Mouse (Mus musculus) heart, embryonic 13.5 days (tissue): ENCODE results near the gene Phactr1. TPM values are rescaled to one million over a fixed set of nuclear protein-coding genes. Genes with fewer than 3 reads are reported as not detected.

Experiments used
- ATAC-seq: fragments of 200-750 bp; cut with Nextera tagmentation; 2 replicates; pipeline ENCODE4 v1.8.0; 2017; ENCODE audit warnings: moderate TSS enrichment; ENCODE audit not compliant: insufficient number of reproducible peaks, low FRiP score, low TSS enrichment; ENCODE audit errors: extremely low read depth
- H3K27ac ChIP-seq: fragments of 300-500 bp; sonication (generic); replicated peaks from 2 replicates; pipeline ENCODE4 v1.5.1; 2015; ENCODE audit warnings: moderate library complexity, mild to moderate bottlenecking, inconsistent platforms
- H3K27me3 ChIP-seq: fragments of 300-500 bp; sonication (generic); replicated peaks from 2 replicates; pipeline ENCODE4 v1.6.1; 2015; ENCODE audit warnings: mild to moderate bottlenecking, inconsistent platforms
- H3K36me3 ChIP-seq: fragments of 300-500 bp; sonication (generic); 2 replicates; pipeline ENCODE4 v1.6.1; 2015; ENCODE audit warnings: mild to moderate bottlenecking, inconsistent platforms
- H3K4me1 ChIP-seq: fragments of 300-500 bp; sonication (generic); 2 replicates; pipeline ENCODE4 v1.6.1; 2015; ENCODE audit warnings: inconsistent platforms
- H3K4me2 ChIP-seq: fragments of 300-500 bp; sonication (generic); 2 replicates; pipeline ENCODE4 v1.6.1; 2015; ENCODE audit warnings: inconsistent platforms, mild to moderate bottlenecking, moderate library complexity
- H3K4me3 ChIP-seq: fragments of 300-500 bp; sonication (generic); 2 replicates; pipeline ENCODE4 v1.5.1; 2015; ENCODE audit warnings: moderate library complexity, mild to moderate bottlenecking, inconsistent platforms
- H3K9ac ChIP-seq: fragments of 300-500 bp; sonication (generic); 2 replicates; pipeline ENCODE4 v1.6.1; 2015; ENCODE audit warnings: inconsistent platforms, mild to moderate bottlenecking, moderate library complexity
- H3K9me3 ChIP-seq: fragments of 300-500 bp; sonication (generic); 2 replicates; pipeline ENCODE4 v1.6.1; 2016; ENCODE audit warnings: inconsistent platforms
- WGBS: fragments of 180-500 bp; shearing (Covaris S2); methylation state at CpG from one replicate; pipeline ENCODE4 v1.1.7; 2015; ENCODE audit warnings: mixed read lengths; 5-methylcytosine and 5-hydroxymethylcytosine counted together
- polyA plus RNA-seq: library from polyadenylated mRNA; unstranded; fragments of >200 nt; fragmentation: Nextera tagmentation; extraction: Ambion mirVana; gene quantifications from 2 replicates; pipeline ENCODE4 v1.2.1, GENCODE M21; 2015

Phactr1 gene
- polyA plus RNA-seq, 1 experiment from 2014 or later: 5.2 TPM

DNA sequence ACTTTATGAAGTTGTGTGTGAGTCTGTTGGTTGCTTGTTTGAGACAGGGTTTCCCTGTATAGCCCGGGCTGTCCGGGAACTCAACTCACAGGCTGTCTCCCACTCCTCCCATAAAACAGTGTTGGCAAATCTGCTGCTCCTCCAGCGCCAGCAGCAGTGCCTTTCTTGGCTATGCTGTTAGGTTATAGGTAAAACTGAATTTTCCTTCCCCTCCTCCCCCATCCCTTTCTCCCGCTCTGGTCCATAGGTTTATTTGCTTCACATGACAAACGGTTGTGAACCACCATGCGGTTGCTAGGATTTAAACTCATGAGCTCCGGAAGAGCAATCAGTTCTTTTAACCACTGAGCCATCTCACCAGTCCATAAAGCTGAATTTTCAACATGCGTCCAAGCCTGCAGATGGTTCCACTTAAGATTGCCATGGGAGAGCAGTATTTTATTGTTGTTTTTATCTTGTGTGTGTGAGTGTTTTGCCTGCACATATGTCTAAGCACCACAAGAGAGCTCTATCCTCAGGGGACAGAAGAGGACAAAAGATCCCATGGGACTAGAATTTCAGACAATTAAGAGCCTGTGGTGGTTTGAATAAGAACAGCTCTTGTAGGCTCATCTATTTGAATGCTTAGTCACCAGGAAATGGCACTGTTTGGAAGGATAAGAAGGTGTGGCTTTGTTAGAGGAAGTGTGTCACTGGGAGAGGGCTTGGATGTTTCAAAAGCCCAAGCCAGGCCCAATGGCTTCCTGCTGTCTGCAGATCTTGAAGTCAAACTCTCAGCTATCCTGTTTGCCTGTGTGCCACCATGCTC, 503.0 kb downstream of the Phactr1 start:
- H3K36me3 ChIP-seq: no peaks in the 10 kb centered on the region
- peak overlapping the region; percentile 44 for H3K4me3 ChIP-seq
- no peak for ATAC-seq
- peaks cover 30% of the 10 kb centered on the region for H3K4me1 ChIP-seq
- peak overlapping the region; percentile 63 for H3K4me2 ChIP-seq
- H3K27me3 ChIP-seq: peaks cover 10% of the 10 kb centered on the region
- H3K27ac ChIP-seq: peak overlapping the region; percentile 48
- H3K9ac ChIP-seq: peak overlapping the region; percentile 62
- 52% methylated on average over 8 of the region's 8 CpGs for WGBS
- H3K9me3 ChIP-seq: no peaks in the 10 kb centered on the region

DNA sequence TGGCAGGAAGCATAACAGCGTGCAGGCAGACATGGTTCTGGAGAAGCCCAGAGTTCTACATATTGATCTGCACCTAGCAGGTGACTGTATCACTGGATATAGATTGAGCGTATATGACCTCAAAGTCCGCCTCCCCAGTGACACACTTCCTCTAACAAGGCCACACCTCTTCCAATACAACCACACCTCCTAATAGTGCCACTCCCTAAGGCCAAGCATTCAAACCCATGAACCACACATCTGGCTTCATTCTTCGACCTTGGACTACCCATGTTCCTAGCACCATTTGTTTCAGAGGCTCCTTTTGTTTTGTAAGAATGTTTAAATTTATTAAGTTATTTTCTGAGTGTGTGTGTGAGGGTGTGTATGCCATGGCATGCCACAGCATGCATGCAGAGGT, 507.3 kb downstream of the Phactr1 start:
- 91% methylated on average over 4 of the region's 4 CpGs for WGBS
- H3K4me1 ChIP-seq: peaks cover 40% of the 10 kb centered on the region
- H3K36me3 ChIP-seq: no peaks in the 10 kb centered on the region
- no peak overlapping the region for H3K9ac ChIP-seq
- H3K27me3 ChIP-seq: no peaks in the 10 kb centered on the region
- ATAC-seq: no peak
- H3K4me2 ChIP-seq: no peak overlapping the region
- H3K9me3 ChIP-seq: no peaks in the 10 kb centered on the region
- no peak overlapping the region for H3K4me3 ChIP-seq
- H3K27ac ChIP-seq: no peak overlapping the region
